ENCODE assay signal across 9 mouse cellular contexts in the genomic region with DNA sequence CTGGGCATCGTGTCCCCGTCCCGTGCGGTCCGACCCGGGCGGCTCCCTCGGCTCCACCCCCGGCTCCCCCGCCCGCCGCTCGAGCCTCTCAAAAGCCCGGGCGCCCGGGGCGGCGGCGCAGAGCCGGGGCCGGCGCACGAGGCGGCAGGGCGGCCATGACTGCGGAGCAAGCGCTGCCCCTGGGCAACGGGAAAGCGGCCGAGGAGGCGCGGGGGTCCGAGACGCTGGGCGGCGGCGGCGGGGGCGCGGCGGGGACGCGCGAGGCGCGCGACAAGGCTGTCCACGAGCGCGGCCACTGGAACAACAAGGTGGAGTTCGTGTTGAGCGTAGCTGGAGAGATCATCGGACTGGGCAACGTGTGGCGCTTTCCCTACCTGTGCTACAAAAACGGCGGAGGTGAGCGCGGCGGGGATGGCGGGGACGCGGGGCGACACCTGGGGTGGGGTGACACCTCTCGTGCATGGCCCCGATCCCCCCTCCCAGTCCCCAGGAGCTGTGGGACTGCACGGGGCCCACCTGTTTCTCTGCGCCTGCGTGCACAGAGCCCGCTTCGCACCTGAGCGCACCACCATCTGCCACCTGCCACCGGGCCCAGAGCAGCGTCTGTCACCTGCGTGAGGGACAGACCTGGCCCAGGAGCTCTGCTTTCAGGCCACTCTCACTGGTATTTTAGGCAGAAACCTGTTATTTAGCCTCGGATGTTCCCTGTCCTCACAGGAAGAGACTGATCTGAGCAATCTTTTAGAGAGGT. TPM values are rescaled to one million over a fixed set of nuclear protein-coding genes. Genes with fewer than 3 reads are reported as not detected.
DNase-seq lines count a peak whose midpoint lies in the region; ATAC-seq and TF ChIP-seq lines count a peak whose summit lies in the region.
"Had no signal": no experiment of that assay in that cellular context is flagged by ENCODE, and none has a peak within 500 bp of the region (broad histone marks: within the 10 kb centered on the region; RNA-seq: fewer than 3 reads in every experiment).

A gene (plus strand): TSS at position 120 of the 751 bp plus-strand sequence.

- no peak for TF ChIP-seq CTCF in heart, postnatal 0 days (IDR thresholded peaks at IDR 0.05; ENCODE audit: low read depth)

- TF ChIP-seq EP300 in heart, postnatal 0 days (IDR thresholded peaks at IDR 0.05; ENCODE audit: low read depth), result no peak

- no peaks in the 10 kb centered on the region for H3K36me3 ChIP-seq in heart, postnatal 0 days (replicated peaks; ENCODE audit: control insufficient read depth, insufficient read depth, low read length)
- no peaks in the 10 kb centered on the region for H3K36me3 ChIP-seq in embryonic facial prominence, embryonic 13.5 days
- H3K36me3 ChIP-seq in neural tube, embryonic 12.5 days, result no peaks in the 10 kb centered on the region

- H3K4me3 ChIP-seq in heart, postnatal 0 days (ENCODE audit: low read depth, low read length), result peak within 1 kb of the TSS; percentile 34
- peak within 1 kb of the TSS; percentile 49 for H3K4me3 ChIP-seq in embryonic facial prominence, embryonic 13.5 days
- peak within 1 kb of the TSS; percentile 50 for H3K4me3 ChIP-seq in neural tube, embryonic 12.5 days

- DNase-seq in heart, postnatal 0 days (ENCODE audit: low spot score), result no peak
- no peak for DNase-seq in heart, adult 9 months (ENCODE audit: low spot score in 2 of 2)
- peak; percentile 13 for DNase-seq in ZHBTc4 (ENCODE audit: low read depth, low spot score)
- peak; percentile 41 to 42 for DNase-seq in layer of hippocampus, postnatal 25 days (ENCODE audit: extremely low spot score in 1 of 2, low spot score in 1 of 2)
- DNase-seq in gastrocnemius, postnatal 4 days (ENCODE audit: low spot score in 2 of 2), result no peak

- no peaks in the 10 kb centered on the region for H3K9me3 ChIP-seq in heart, postnatal 0 days (replicated peaks; ENCODE audit: control insufficient read depth, low read length)
- H3K9me3 ChIP-seq in embryonic facial prominence, embryonic 13.5 days, result no peaks in the 10 kb centered on the region
- H3K9me3 ChIP-seq in neural tube, embryonic 12.5 days, result no peaks in the 10 kb centered on the region

- ATAC-seq in heart, postnatal 0 days (ENCODE audit: insufficient read depth, low read depth), result no peak
- ATAC-seq in embryonic facial prominence, embryonic 13.5 days (ENCODE audit: insufficient number of reproducible peaks, insufficient read depth, low FRiP score, low TSS enrichment, low read depth), result no peak
- peak; percentile 46 for ATAC-seq in neural tube, embryonic 12.5 days (ENCODE audit: low FRiP score, low read depth)
- ATAC-seq in erythroblast, adult 5-6 weeks (replicated peaks; ENCODE audit: low FRiP score, poor library complexity, severe bottlenecking), result no peak

- peaks cover 53% of the 10 kb centered on the region for H3K27me3 ChIP-seq in heart, postnatal 0 days (ENCODE audit: control insufficient read depth, insufficient read depth, low read length)
- H3K27me3 ChIP-seq in embryonic facial prominence, embryonic 13.5 days, result peaks cover 72% of the 10 kb centered on the region
- peaks cover 41% of the 10 kb centered on the region for H3K27me3 ChIP-seq in neural tube, embryonic 12.5 days (replicated peaks)

- no peak within 1 kb of the TSS for H3K27ac ChIP-seq in heart, postnatal 0 days (ENCODE audit: low read depth)
- H3K27ac ChIP-seq in embryonic facial prominence, embryonic 13.5 days, result no peak within 1 kb of the TSS
- no peak within 1 kb of the TSS for H3K27ac ChIP-seq in neural tube, embryonic 12.5 days

- WGBS in heart, postnatal 0 days, result 5% methylated on average over 68 of the region's 76 CpGs
- WGBS in embryonic facial prominence, embryonic 13.5 days, result 4% methylated on average over 74 of the region's 76 CpGs
- WGBS in neural tube, embryonic 12.5 days, result 4% methylated on average over 76 of the region's 76 CpGs

- H3K4me1 ChIP-seq in heart, postnatal 0 days (ENCODE audit: control insufficient read depth, insufficient read depth), result no peaks in the 10 kb centered on the region
- H3K4me1 ChIP-seq in embryonic facial prominence, embryonic 13.5 days, result peaks cover 9% of the 10 kb centered on the region; the same call in 1 of the 2 replicates
- peaks cover 9% of the 10 kb centered on the region for H3K4me1 ChIP-seq in neural tube, embryonic 12.5 days

- no peak within 1 kb of the TSS for H3K9ac ChIP-seq in heart, postnatal 0 days (replicated peaks; ENCODE audit: low read depth, low read length)
- peak within 1 kb of the TSS; percentile 61 for H3K9ac ChIP-seq in embryonic facial prominence, embryonic 13.5 days
- peak within 1 kb of the TSS; percentile 59 for H3K9ac ChIP-seq in neural tube, embryonic 12.5 days

- H3K4me2 ChIP-seq in heart, postnatal 0 days (ENCODE audit: low read depth, low read length), result peak within 1 kb of the TSS; percentile 58
- peak within 1 kb of the TSS; percentile 87 for H3K4me2 ChIP-seq in embryonic facial prominence, embryonic 13.5 days
- peak within 1 kb of the TSS; percentile 93 for H3K4me2 ChIP-seq in neural tube, embryonic 12.5 days (replicated peaks)

RNA-seq across cellular contexts. Expression of the gene that starts here (rescaled TPM):
- total RNA-seq in heart, postnatal 0 days (2014; rRNA removed; ENCODE audit: low replicate concordance), result not detected in 2 replicates
- not detected in 2 replicates for polyA plus RNA-seq in heart, postnatal 0 days (2015; fragmentation: Nextera tagmentation; extraction: Ambion mirVana)
- polyA plus RNA-seq in embryonic facial prominence, embryonic 13.5 days (2015; fragmentation: Nextera tagmentation; extraction: Ambion mirVana), result 0.10 and 0.38 TPM in 2 replicates
- total RNA-seq in layer of hippocampus, postnatal 25 days (2021), result 10 to 100 TPM; 92.1 to 98.6 TPM
- 5.6 and 7.1 TPM in 2 replicates for polyA plus RNA-seq in neural tube, embryonic 12.5 days (2016; fragmentation: Nextera tagmentation; extraction: Ambion mirVana)
- not detected in 2 replicates for total RNA-seq in erythroblast, adult 5-6 weeks (2015; ENCODE audit: low replicate concordance)
- 0.14 TPM in 1 of 2 replicates, not detected in the other for total RNA-seq in erythroblast, adult 5-6 weeks (2017; ENCODE audit: low replicate concordance)
- total RNA-seq in gastrocnemius, postnatal 4 days (2021), result under 1 TPM; 0.44 to 0.74 TPM
- polyA plus RNA-seq: gonadal fat pad, adult 2 months had no signal

Comparison
In these comparisons a context has a peak if more than half of its experiments do, and no peak if none do; other contexts are left out.
1. RNA of the gene that starts here (total RNA-seq): 92.1 to 98.6 TPM in layer of hippocampus, postnatal 25 days; 0.44 to 0.74 TPM in gastrocnemius, postnatal 4 days, not detected in heart, postnatal 0 days and 0.14 TPM in erythroblast, adult 5-6 weeks; every median in the first group is over 10 times any median in the second.
2. DNase-seq: peak in ZHBTc4 (single experiment) and layer of hippocampus, postnatal 25 days (2 of 2); none in heart, postnatal 0 days (single experiment), heart, adult 9 months (0 of 2) and gastrocnemius, postnatal 4 days (0 of 2).
3. Peak in every context shown above with its lines, with median percentiles within 50 percentile points of each other: H3K4me2 ChIP-seq and H3K4me3 ChIP-seq.